Mouse (Mus musculus) hindbrain, embryonic 13.5 days (tissue): ENCODE measurements around the gene Rpl12. TPM values are rescaled to one million over a fixed set of nuclear protein-coding genes. Genes with fewer than 3 reads are reported as not detected.

Experiments
- ATAC-seq: fragments of 200-750 bp; cut with Nextera tagmentation; 2 replicates; pipeline ENCODE4 v1.8.0; 2017; ENCODE audit warnings: moderate TSS enrichment; ENCODE audit not compliant: low FRiP score
- H3K27ac ChIP-seq: fragments of 300-500 bp; sonication (generic); 2 replicates; pipeline ENCODE4 v1.5.1; 2015; ENCODE audit warnings: inconsistent platforms, mild to moderate bottlenecking, moderate library complexity
- H3K27me3 ChIP-seq: fragments of 300-500 bp; sonication (generic); 2 replicates; pipeline ENCODE4 v1.6.1; 2015; ENCODE audit warnings: mild to moderate bottlenecking, inconsistent platforms
- H3K36me3 ChIP-seq: fragments of 300-500 bp; sonication (generic); 2 replicates; pipeline ENCODE4 v1.6.1; 2015; ENCODE audit warnings: mild to moderate bottlenecking, inconsistent platforms
- H3K4me1 ChIP-seq: fragments of 300-500 bp; sonication (generic); replicated peaks from 2 replicates; pipeline ENCODE4 v1.6.1; 2015; ENCODE audit warnings: inconsistent platforms
- H3K4me2 ChIP-seq: fragments of 300-500 bp; sonication (generic); 2 replicates; pipeline ENCODE4 v1.6.1; 2015; ENCODE audit warnings: inconsistent platforms, mild to moderate bottlenecking, moderate library complexity
- H3K4me3 ChIP-seq: fragments of 300-500 bp; sonication (generic); 2 replicates; pipeline ENCODE4 v1.5.1; 2015; ENCODE audit warnings: mild to moderate bottlenecking, inconsistent platforms
- H3K9ac ChIP-seq: fragments of 300-500 bp; sonication (generic); 2 replicates; pipeline ENCODE4 v1.6.1; 2015; ENCODE audit warnings: mild to moderate bottlenecking, inconsistent platforms
- H3K9me3 ChIP-seq: fragments of 300-500 bp; sonication (generic); 2 replicates; pipeline ENCODE4 v1.6.1; 2016; ENCODE audit warnings: inconsistent platforms
- WGBS: fragments of 180-500 bp; shearing (Covaris S2); methylation state at CpG from one replicate; pipeline ENCODE4 v1.1.7; 2015; 5-methylcytosine and 5-hydroxymethylcytosine counted together
- polyA plus RNA-seq: library from polyadenylated mRNA; unstranded; fragments of >200 nt; fragmentation: Nextera tagmentation; extraction: Ambion mirVana; gene quantifications from 2 replicates; pipeline ENCODE4 v1.2.1, GENCODE M21; 2015

The Rpl12 gene
- polyA plus RNA-seq, 1 experiment from 2014 or later: 92.0 TPM

- no peak for ATAC-seq
- WGBS: 88% methylated on average over 8 of the region's 8 CpGs
- Histone ChIP-seq H3K4me1 (peaks cover 32% of the 10 kb centered on the region), H3K27me3 (no peaks in the 10 kb centered on the region), H3K36me3 (peaks cover 25% of the 10 kb centered on the region), H3K4me2 (no peak overlapping the region), H3K27ac (no peak overlapping the region), H3K4me3 (no peak overlapping the region), H3K9ac (no peak overlapping the region), H3K9me3 (no peaks in the 10 kb centered on the region)
Observed at GRCm38 (mm10) chr2:32969326-32969725, 8.0 kb downstream of the Rpl12 start.

- ATAC-seq: no peak
Observed at GRCm38 (mm10) chr2:32971235-32971634, 9.9 kb downstream of the Rpl12 start.

DNA sequence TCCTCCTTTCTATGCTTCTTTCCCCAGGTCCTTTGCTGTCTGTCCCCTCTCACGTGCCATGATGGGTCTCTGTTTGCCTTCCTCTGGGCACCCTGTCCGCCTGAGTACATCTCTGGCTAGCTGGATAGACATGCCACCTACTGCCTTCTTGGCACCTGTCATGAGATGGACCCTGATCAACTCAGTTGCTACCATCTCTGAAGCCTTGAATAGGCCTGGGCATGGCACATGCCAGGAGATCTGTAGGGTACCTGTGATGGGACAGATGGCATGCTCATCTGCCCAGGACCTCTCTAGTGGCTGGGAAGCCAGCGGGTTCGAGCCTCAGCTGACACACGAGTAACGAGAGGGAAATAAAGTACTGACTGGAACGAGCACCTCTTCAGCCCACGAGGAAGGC, 12.9 kb downstream of the Rpl12 start:
- Histone ChIP-seq H3K4me2 (no peak overlapping the region), H3K36me3 (peaks cover 43% of the 10 kb centered on the region), H3K27me3 (no peaks in the 10 kb centered on the region), H3K9ac (no peak overlapping the region), H3K9me3 (no peaks in the 10 kb centered on the region), H3K4me1 (peaks cover 23% of the 10 kb centered on the region), H3K4me3 (no peak overlapping the region), H3K27ac (no peak overlapping the region)
- ATAC-seq: no peak
- WGBS: 94% methylated on average over 8 of the region's 8 CpGs

More at GRCm38 (mm10) chr2:32971235-32971634, 9.9 kb downstream of the Rpl12 start:
- H3K9me3 ChIP-seq: no peaks in the 10 kb centered on the region
- H3K36me3 ChIP-seq: peaks cover 38% of the 10 kb centered on the region
- no peaks in the 10 kb centered on the region for H3K27me3 ChIP-seq
- peaks cover 23% of the 10 kb centered on the region for H3K4me1 ChIP-seq
- no peak overlapping the region; the same call in 1 of the 2 replicates for H3K9ac ChIP-seq
- no peak overlapping the region for H3K4me2 ChIP-seq
- H3K27ac ChIP-seq: no peak overlapping the region
- WGBS: 32% methylated on average over 9 of the region's 9 CpGs
- H3K4me3 ChIP-seq: no peak overlapping the region

DNA sequence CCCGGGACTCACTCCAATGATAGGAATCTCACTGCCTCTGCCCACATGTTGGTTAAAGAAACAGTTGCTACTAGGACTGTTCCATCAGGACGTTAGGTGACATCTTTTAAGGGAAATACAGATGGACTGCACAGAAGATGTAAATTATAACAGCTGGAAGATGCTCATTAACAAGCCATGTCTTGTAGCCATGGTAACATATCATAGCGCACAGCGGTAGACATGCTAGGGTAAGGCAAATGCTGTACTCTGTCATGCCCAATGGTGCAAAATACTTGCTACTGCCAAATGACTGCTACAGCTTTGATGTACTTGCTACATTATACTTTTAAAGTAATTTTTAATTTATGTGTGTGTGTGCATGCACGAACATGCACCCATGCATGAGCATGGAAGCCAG, 15.8 kb downstream of the Rpl12 start:
- peak overlapping the region; percentile 48; the same call in 1 of the 2 replicates for H3K27ac ChIP-seq
- peaks cover 43% of the 10 kb centered on the region for H3K36me3 ChIP-seq

GRCm38 (mm10) chr2:32978675-32979074, 17.3 kb downstream of the Rpl12 start:
- WGBS: 84% methylated on average over 3 of the region's 3 CpGs
- Histone ChIP-seq H3K4me2 (no peak overlapping the region), H3K27ac (no peak overlapping the region), H3K9me3 (no peaks in the 10 kb centered on the region), H3K36me3 (peaks cover 31% of the 10 kb centered on the region), H3K9ac (no peak overlapping the region; the same call in 1 of the 2 replicates), H3K4me3 (no peak overlapping the region), H3K27me3 (no peaks in the 10 kb centered on the region), H3K4me1 (peaks cover 41% of the 10 kb centered on the region)
- ATAC-seq: no peak

More for the DNA sequence above, 15.8 kb downstream of the Rpl12 start:
- ATAC-seq: no peak
- Histone ChIP-seq H3K4me2 (no peak overlapping the region), H3K27me3 (no peaks in the 10 kb centered on the region), H3K9ac (no peak overlapping the region), H3K9me3 (no peaks in the 10 kb centered on the region), H3K4me1 (peaks cover 33% of the 10 kb centered on the region), H3K4me3 (no peak overlapping the region)
- WGBS: 73% methylated on average over 5 of the region's 5 CpGs

DNA sequence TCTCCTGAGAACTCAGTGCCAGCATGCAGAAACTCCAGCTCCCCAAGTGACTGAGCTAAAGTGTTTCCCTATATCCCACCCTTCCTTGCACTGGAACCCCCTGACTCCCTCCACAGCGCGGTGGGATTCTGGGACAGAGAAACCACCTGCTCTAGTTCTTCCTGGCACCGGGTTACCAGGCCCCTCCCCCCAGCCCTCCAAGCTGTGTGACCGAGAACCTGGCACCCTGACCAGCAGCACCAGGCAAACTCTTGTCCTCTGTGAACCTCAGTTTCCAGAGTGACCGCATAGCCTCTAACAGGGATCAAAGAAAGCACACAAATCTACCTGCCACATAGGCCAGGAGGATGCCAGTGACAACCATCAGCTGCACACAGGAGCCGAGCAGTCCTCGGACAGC, 18.3 kb downstream of the Rpl12 start:
- no peak overlapping the region for H3K27ac ChIP-seq
- no peak overlapping the region for H3K4me3 ChIP-seq
- no peak overlapping the region for H3K4me2 ChIP-seq
- ATAC-seq: no peak
- 87% methylated on average over 7 of the region's 7 CpGs for WGBS
- peaks cover 41% of the 10 kb centered on the region for H3K4me1 ChIP-seq
- H3K36me3 ChIP-seq: peaks cover 21% of the 10 kb centered on the region
- no peak overlapping the region for H3K9ac ChIP-seq
- H3K9me3 ChIP-seq: no peaks in the 10 kb centered on the region
- peaks cover 5% of the 10 kb centered on the region; the same call in 1 of the 2 replicates for H3K27me3 ChIP-seq

DNA sequence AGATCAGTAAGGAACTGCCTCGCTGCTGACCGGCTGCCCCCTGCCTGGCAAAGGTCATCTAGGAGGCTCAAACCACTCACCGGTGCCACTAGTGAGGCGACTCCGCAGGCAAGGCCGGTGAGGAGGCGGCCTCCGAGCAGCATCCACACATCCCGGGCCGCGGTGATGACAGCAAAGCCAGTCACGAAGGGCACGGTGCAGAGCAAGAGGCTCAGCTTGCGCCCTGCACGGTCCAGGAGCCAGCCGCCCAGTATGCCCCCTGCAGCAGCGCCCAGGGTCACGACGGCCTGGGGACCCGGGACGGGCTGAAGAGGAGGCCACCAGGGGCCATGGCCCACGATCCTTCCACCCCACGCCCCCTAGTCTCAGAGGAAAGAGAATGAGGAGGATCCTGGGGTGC, 19.9 kb downstream of the Rpl12 start:
- Histone ChIP-seq H3K27ac (peak overlapping the region; percentile 85), H3K4me2 (peak overlapping the region; percentile 99), H3K9ac (peak overlapping the region; percentile 94), H3K4me3 (peak overlapping the region; percentile 87), H3K4me1 (peaks cover 41% of the 10 kb centered on the region), H3K9me3 (no peaks in the 10 kb centered on the region), H3K27me3 (peaks cover 8% of the 10 kb centered on the region; the same call in 1 of the 2 replicates), H3K36me3 (peaks cover 8% of the 10 kb centered on the region)
- WGBS: 0% methylated on average over 23 of the region's 23 CpGs
- ATAC-seq: peak; percentile 8; the same call in 1 of the 2 replicates

DNA sequence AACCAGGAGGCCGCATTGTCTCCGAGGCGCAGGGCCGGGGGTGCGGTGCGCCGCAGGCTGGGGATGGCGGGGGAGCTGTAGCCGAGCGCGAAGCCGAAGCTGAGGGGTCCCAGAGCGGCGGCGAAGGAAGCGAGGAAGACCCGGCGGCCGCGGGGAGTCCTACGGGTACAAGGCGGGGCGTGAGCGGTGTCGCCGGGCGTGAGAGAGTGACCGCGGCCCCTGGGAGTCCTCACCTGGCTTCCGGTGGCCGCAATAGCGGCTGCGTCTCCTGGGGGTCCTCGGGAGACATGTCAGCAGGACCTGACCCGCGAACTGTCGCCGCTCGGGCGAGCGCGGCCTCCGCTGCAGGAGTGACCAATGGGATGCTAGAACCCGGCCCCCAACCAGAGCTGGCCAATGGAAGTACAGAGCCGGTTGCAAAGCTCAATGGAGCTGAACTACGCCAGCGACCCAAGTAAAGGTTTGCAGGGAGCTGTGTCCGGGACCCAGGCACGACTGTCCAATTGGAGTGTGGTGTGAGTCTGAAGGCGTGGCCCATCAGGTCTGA, 20.4 kb downstream of the Rpl12 start, which contains the start of gene Slc2a8:
Gene Slc2a8 (minus strand): TSS at position 359 of the 547 bp plus-strand sequence.
- Histone ChIP-seq H3K27ac (peak within 1 kb of the TSS; percentile 85), H3K36me3 (peaks cover 8% of the 10 kb centered on the region), H3K9me3 (no peaks in the 10 kb centered on the region), H3K4me1 (peaks cover 37% of the 10 kb centered on the region), H3K27me3 (peaks cover 8% of the 10 kb centered on the region; the same call in 1 of the 2 replicates), H3K9ac (peak within 1 kb of the TSS; percentile 94), H3K4me2 (peak within 1 kb of the TSS; percentile 99), H3K4me3 (peak within 1 kb of the TSS; percentile 87)
- under 1% methylated on average over 50 of the region's 50 CpGs for WGBS
- peak; percentile 98 for ATAC-seq

DNA sequence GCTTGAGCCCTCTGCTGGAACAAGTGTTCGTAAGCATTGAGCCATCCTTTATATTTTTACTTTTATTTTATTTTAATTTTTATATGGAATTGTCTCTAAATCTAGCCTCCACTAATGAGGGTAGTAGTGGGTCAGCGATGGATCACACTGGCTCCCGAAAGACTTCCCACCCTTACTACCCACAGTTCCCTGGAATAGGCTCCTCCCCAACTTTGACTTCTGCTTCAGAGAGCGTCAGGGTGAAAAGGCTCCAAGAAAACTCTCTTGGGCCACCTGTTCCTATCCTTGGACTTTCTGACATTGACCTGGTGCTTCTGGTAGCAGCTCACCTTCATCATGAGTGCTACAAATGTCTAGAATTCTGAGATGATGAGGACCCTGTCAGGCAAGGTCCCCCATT, 21.3 kb downstream of the Rpl12 start:
- Histone ChIP-seq H3K4me3 (peak overlapping the region; percentile 87), H3K27ac (no peak overlapping the region), H3K4me2 (peak overlapping the region; percentile 99), H3K9me3 (no peaks in the 10 kb centered on the region), H3K36me3 (peaks cover 10% of the 10 kb centered on the region), H3K9ac (0 out of 2 replicates have a peak overlapping the region, but pooled peaks have one; percentile 26), H3K27me3 (peaks cover 8% of the 10 kb centered on the region; the same call in 1 of the 2 replicates), H3K4me1 (peaks cover 31% of the 10 kb centered on the region)
- ATAC-seq: no peak
- WGBS: 7% methylated on average over 4 of the region's 4 CpGs

DNA sequence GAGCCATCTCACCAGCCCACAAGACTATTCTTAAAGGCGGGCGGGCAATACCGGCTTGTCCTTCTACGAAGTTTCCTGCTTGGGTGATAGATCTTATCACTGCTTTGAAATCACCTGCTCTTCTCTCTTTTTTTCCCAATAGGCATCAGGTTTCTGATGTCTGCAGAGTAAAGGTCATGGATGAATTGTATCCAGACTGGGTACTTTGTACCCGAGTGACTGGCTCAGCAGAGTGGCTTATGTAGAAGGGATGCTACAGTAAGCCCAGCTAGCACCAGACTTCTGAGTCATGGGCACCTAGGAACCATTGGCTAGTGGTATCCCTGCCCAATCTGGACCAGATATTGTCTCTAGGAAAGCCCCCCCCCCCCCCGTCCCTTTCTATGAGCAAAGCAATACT, 22.3 kb downstream of the Rpl12 start:
- no peak overlapping the region for H3K4me2 ChIP-seq

GRCm38 (mm10) chr2:32985844-32986243, 24.5 kb downstream of the Rpl12 start:
- no peaks in the 10 kb centered on the region for H3K9me3 ChIP-seq
- H3K4me2 ChIP-seq: no peak overlapping the region
- H3K27me3 ChIP-seq: peaks cover 8% of the 10 kb centered on the region; the same call in 1 of the 2 replicates
- no peak overlapping the region for H3K9ac ChIP-seq
- peaks cover 10% of the 10 kb centered on the region for H3K36me3 ChIP-seq
- no peak overlapping the region for H3K4me3 ChIP-seq
- no peak for ATAC-seq
- 59% methylated on average over 8 of the region's 8 CpGs for WGBS
- H3K4me1 ChIP-seq: peaks cover 14% of the 10 kb centered on the region
- H3K27ac ChIP-seq: no peak overlapping the region

More for the DNA sequence above, 22.3 kb downstream of the Rpl12 start:
- 70% methylated on average over 6 of the region's 6 CpGs for WGBS
- Histone ChIP-seq H3K27ac (no peak overlapping the region), H3K9ac (no peak overlapping the region), H3K36me3 (peaks cover 10% of the 10 kb centered on the region), H3K9me3 (no peaks in the 10 kb centered on the region), H3K4me1 (peaks cover 24% of the 10 kb centered on the region), H3K4me3 (no peak overlapping the region), H3K27me3 (peaks cover 8% of the 10 kb centered on the region; the same call in 1 of the 2 replicates)
- ATAC-seq: no peak

GRCm38 (mm10) chr2:32989376-32989775, 28.0 kb downstream of the Rpl12 start:
- WGBS: 81% methylated on average over 3 of the region's 3 CpGs
- ATAC-seq: no peak
- H3K4me1 ChIP-seq: no peaks in the 10 kb centered on the region
- no peak overlapping the region for H3K9ac ChIP-seq
- no peak overlapping the region for H3K4me2 ChIP-seq
- no peak overlapping the region for H3K27ac ChIP-seq
- no peak overlapping the region for H3K4me3 ChIP-seq
- peaks cover 14% of the 10 kb centered on the region for H3K36me3 ChIP-seq
- H3K27me3 ChIP-seq: peaks cover 6% of the 10 kb centered on the region; the same call in 1 of the 2 replicates
- H3K9me3 ChIP-seq: no peaks in the 10 kb centered on the region
